Mouse (Mus musculus) cortical plate, adult 2 months (tissue): ENCODE measurements around the gene Ccr7. TPM values are rescaled to one million over a fixed set of nuclear protein-coding genes. Genes with fewer than 3 reads are reported as not detected.

ENCODE experiments used
- H3K27ac ChIP-seq: fragments of 200-500 bp; 2 replicates; pipeline ENCODE4 v1.5.1; 2012; ENCODE audit warnings: low read length, control low read depth, inconsistent platforms; ENCODE audit not compliant: insufficient read depth
- H3K4me1 ChIP-seq: fragments of 200-500 bp; 2 replicates; pipeline ENCODE4 v1.6.1; 2011; ENCODE audit warnings: low read length; ENCODE audit not compliant: control insufficient read depth, insufficient read depth
- H3K4me3 ChIP-seq: fragments of 200-500 bp; 2 replicates; pipeline ENCODE4 v1.5.1; 2011; ENCODE audit warnings: mild to moderate bottlenecking, low read length, control low read depth; ENCODE audit not compliant: insufficient read depth
- CTCF ChIP-seq: fragments of 200-500 bp; IDR thresholded peaks from 2 replicates; pipeline ENCODE4 v1.5.1; 2011; ENCODE audit warnings: mild to moderate bottlenecking, control low read depth, low read length; ENCODE audit not compliant: insufficient read depth; ENCODE audit errors: extremely low read depth
- POLR2A ChIP-seq: fragments of 200-500 bp; IDR thresholded peaks from 2 replicates; pipeline ENCODE4 v1.6.1; 2011; ENCODE audit warnings: mild to moderate bottlenecking, low read length, control low read depth; ENCODE audit not compliant: insufficient read depth; ENCODE audit errors: extremely low read depth
- polyA plus RNA-seq: library from polyadenylated mRNA; depleted of rRNA; stranded (reverse); fragments of >200 nt; gene quantifications from 2 replicates; pipeline ENCODE4 v1.2.3, GENCODE M21; 2012

Ccr7 gene
- polyA plus RNA-seq, 1 experiment: 0.15 TPM

DNA sequence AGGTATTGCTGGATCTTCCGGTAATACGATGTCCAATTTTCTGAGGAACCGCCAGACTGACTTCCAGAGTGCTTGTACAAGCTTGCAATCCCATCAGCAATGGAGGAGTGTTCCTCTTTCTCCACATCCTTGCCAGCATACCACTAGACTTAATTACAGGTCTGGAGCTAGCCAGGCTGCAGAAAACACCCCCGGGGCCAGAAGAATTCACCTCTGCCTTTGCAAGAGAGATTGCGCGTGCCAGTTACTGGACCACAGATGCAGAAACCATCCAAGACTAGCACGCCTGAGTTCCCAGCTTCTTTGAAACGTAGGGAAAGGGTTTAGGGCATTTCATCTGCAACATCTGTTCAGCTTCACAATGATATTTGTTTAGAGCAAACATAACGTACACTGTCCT lies 15.9 kb downstream of the Ccr7 start:
- Histone ChIP-seq H3K4me3 (no peak overlapping the region), H3K27ac (no peak overlapping the region), H3K4me1 (peaks cover 3% of the 10 kb centered on the region; the same call in 1 of the 2 replicates)
- no peak for TF ChIP-seq POLR2A
- TF ChIP-seq CTCF: no peak

GRCm38 (mm10) chr11:99137385-99137784 lies 17.5 kb downstream of the Ccr7 start:
- H3K27ac ChIP-seq: no peak overlapping the region
- H3K4me3 ChIP-seq: no peak overlapping the region
- peaks cover 3% of the 10 kb centered on the region; the same call in 1 of the 2 replicates for H3K4me1 ChIP-seq
- TF ChIP-seq POLR2A: no peak
- TF ChIP-seq CTCF: no peak

- Histone ChIP-seq H3K27ac (no peak overlapping the region), H3K4me3 (no peak overlapping the region), H3K4me1 (peaks cover 3% of the 10 kb centered on the region; the same call in 1 of the 2 replicates)
- no peak for TF ChIP-seq POLR2A
- TF ChIP-seq CTCF: no peak
Measured at GRCm38 (mm10) chr11:99136961-99137360, 17.9 kb downstream of the Ccr7 start.

DNA sequence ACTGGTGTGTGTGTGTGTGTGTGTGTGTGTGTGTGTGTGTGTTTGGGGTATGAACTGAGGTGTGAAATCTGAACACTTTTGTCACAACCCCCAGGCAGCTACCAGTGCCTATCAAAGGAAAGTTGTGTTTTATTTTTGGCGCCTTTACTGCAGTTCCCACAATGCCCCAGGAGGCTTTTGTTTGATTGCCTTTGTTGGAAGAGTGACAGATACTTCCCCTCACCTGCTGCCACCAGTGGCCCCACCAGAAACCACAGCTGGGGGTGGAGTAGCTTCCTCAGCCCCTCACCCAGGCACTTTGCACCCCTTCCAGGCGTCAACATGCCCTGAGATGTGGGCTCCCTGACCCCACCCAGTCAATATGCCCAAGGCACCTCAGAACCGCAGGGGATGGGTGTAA lies 18.5 kb downstream of the Ccr7 start:
- H3K4me1 ChIP-seq: 0 out of 2 replicates have a peak, but pooled peaks cover under 1% of the 10 kb centered on the region
- H3K27ac ChIP-seq: no peak overlapping the region
- TF ChIP-seq CTCF: no peak
- no peak for TF ChIP-seq POLR2A
- H3K4me3 ChIP-seq: no peak overlapping the region

GRCm38 (mm10) chr11:99135047-99135440 lies 19.8 kb downstream of the Ccr7 start:
- no peak for TF ChIP-seq CTCF
- no peak for TF ChIP-seq POLR2A
- H3K27ac ChIP-seq: no peak overlapping the region
- no peak overlapping the region for H3K4me3 ChIP-seq
- no peaks in the 10 kb centered on the region for H3K4me1 ChIP-seq

- H3K27ac ChIP-seq: no peak overlapping the region
- no peak overlapping the region for H3K4me3 ChIP-seq
- TF ChIP-seq POLR2A: no peak
- no peak for TF ChIP-seq CTCF
- H3K4me1 ChIP-seq: no peaks in the 10 kb centered on the region
Measured at GRCm38 (mm10) chr11:99134266-99135046, 20.4 kb downstream of the Ccr7 start.

- Histone ChIP-seq H3K27ac (no peak overlapping the region), H3K4me3 (no peak overlapping the region), H3K4me1 (no peaks in the 10 kb centered on the region)
- no peak for TF ChIP-seq POLR2A
- no peak for TF ChIP-seq CTCF
Measured at GRCm38 (mm10) chr11:99133285-99133897, 21.5 kb downstream of the Ccr7 start.

GRCm38 (mm10) chr11:99132091-99132730 lies 22.7 kb downstream of the Ccr7 start:
- no peak overlapping the region for H3K4me3 ChIP-seq

DNA sequence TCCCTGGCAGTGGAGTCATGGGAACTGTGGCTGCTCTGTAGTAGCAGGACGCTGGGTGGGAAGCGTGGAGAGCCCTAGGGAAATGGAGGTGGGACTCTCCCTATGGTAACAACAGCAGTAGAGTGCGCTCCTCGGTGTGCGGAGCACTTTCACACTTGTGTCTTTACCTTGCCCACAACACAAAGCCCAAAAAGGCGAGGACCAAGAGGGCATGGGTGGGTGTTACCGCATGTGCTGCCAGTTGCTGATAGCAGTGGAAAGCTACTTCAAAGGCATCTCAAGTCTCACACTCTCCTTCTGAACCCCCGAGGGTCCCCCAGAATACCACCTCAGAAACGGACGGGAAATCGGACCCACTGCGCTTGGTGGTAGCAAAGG lies 23.4 kb downstream of the Ccr7 start:
- Histone ChIP-seq H3K4me3 (no peak overlapping the region), H3K27ac (no peak overlapping the region), H3K4me1 (peaks cover 4% of the 10 kb centered on the region; the same call in 1 of the 2 replicates)
- TF ChIP-seq CTCF: no peak
- TF ChIP-seq POLR2A: no peak

More at GRCm38 (mm10) chr11:99132091-99132730, 22.7 kb downstream of the Ccr7 start:
- no peak for TF ChIP-seq CTCF
- Histone ChIP-seq H3K4me1 (peaks cover 3% of the 10 kb centered on the region; the same call in 1 of the 2 replicates), H3K27ac (no peak overlapping the region)
